Mouse (Mus musculus): Measurements from ENCODE around the gene Gm17019.
"Not testable (repeated sequence)": the region's sequence is repeated elsewhere in the genome, so short reads cannot be mapped to it uniquely, and the experiment has no call there.

- not testable (repeated sequence) for TF ChIP-seq CTCF (IDR thresholded peaks at IDR 0.05; ENCODE audit: low read depth, low read length); POLR2A (IDR thresholded peaks at IDR 0.05; ENCODE audit: extremely low read depth, insufficient read depth, low read length)
These were observed 12.3 kb upstream of the Gm17019 start for GRCm38 (mm10) chr5:15044830-15045767.

Measured in liver, adult 2 months (tissue).